Mouse (Mus musculus) limb, embryonic 12.5 days (tissue): ENCODE data around the gene Commd7. TPM values are rescaled to one million over a fixed set of nuclear protein-coding genes. Genes with fewer than 3 reads are reported as not detected.
A peak's percentile ranks its signal among the peaks of the same experiment; 100 is the strongest.

Experiments
- ATAC-seq: fragments of 200-750 bp; cut with Nextera tagmentation; 2 replicates; pipeline ENCODE4 v1.8.0; 2017; ENCODE audit warnings: low read depth, moderate TSS enrichment; ENCODE audit not compliant: insufficient number of reproducible peaks, insufficient read depth, low FRiP score, low TSS enrichment
- H3K27ac ChIP-seq: fragments of 300-500 bp; sonication (generic); 2 replicates; pipeline ENCODE4 v1.5.1; 2016; ENCODE audit warnings: mild to moderate bottlenecking, moderate library complexity
- H3K27me3 ChIP-seq: fragments of 300-500 bp; sonication (generic); 2 replicates; pipeline ENCODE4 v1.6.1; 2016; ENCODE audit warnings: mild to moderate bottlenecking, moderate library complexity
- H3K36me3 ChIP-seq: fragments of 300-500 bp; sonication (generic); 2 replicates; pipeline ENCODE4 v1.6.1; 2016; ENCODE audit warnings: mild to moderate bottlenecking, moderate library complexity
- H3K4me1 ChIP-seq: fragments of 300-500 bp; sonication (generic); replicated peaks from 2 replicates; pipeline ENCODE4 v1.6.1; 2016
- H3K4me2 ChIP-seq: fragments of 300-500 bp; sonication (generic); 2 replicates; pipeline ENCODE4 v1.6.1; 2016; ENCODE audit warnings: mild to moderate bottlenecking, moderate library complexity
- H3K4me3 ChIP-seq: fragments of 300-500 bp; sonication (generic); replicated peaks from 2 replicates; pipeline ENCODE4 v1.5.1; 2016; ENCODE audit warnings: mild to moderate bottlenecking
- H3K9ac ChIP-seq: fragments of 300-500 bp; sonication (generic); replicated peaks from 2 replicates; pipeline ENCODE4 v1.6.1; 2016; ENCODE audit warnings: mild to moderate bottlenecking, moderate library complexity
- H3K9me3 ChIP-seq: fragments of 300-500 bp; sonication (generic); 2 replicates; pipeline ENCODE4 v1.6.1; 2016; ENCODE audit warnings: mild to moderate bottlenecking, moderate library complexity
- WGBS: fragments of 180-500 bp; shearing (Covaris S2); methylation state at CpG from one replicate; pipeline ENCODE4 v1.1.7; 2016; 5-methylcytosine and 5-hydroxymethylcytosine counted together
- polyA plus RNA-seq: library from polyadenylated mRNA; unstranded; fragments of >200 nt; fragmentation: Nextera tagmentation; extraction: Ambion mirVana; gene quantifications from 2 replicates; pipeline ENCODE4 v1.2.1, GENCODE M21; 2016

Commd7 gene
- polyA plus RNA-seq, 1 experiment from 2014 or later: 70.3 TPM

DNA sequence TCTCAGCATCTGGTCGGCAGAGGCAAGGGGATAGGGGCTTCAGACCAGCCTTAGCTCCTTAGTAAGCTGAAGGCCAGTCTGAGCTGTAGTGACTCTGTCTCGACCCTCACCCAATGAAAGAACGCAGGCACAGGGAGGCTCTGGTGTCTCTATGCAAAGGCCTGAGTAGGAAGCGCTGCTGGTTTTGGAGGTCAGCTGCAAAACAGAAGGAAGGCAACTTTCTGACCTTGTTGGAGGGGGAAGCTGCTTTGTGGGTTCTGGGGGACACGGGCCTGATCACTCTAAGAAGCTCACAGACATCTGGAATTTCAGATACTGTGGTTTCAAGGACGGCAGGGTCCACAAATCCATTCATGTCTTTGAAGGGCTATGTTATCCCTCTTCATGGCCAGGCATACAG lies 46.6 kb downstream of the Commd7 start:
- ATAC-seq: no peak
- H3K4me2 ChIP-seq: peak overlapping the region; percentile 48
- no peak overlapping the region for H3K27ac ChIP-seq

GRCm38 (mm10) chr2:153584396-153584795 lies 48.2 kb downstream of the Commd7 start:
- no peak overlapping the region for H3K4me3 ChIP-seq
- no peak overlapping the region for H3K4me2 ChIP-seq
- no peaks in the 10 kb centered on the region for H3K36me3 ChIP-seq
- H3K9ac ChIP-seq: no peak overlapping the region
- no peaks in the 10 kb centered on the region for H3K9me3 ChIP-seq
- H3K4me1 ChIP-seq: peaks cover 12% of the 10 kb centered on the region
- WGBS: 70% methylated on average over 4 of the region's 4 CpGs
- H3K27ac ChIP-seq: no peak overlapping the region
- ATAC-seq: no peak
- H3K27me3 ChIP-seq: 0 out of 2 replicates have a peak, but pooled peaks cover 3% of the 10 kb centered on the region

More for the DNA sequence above, 46.6 kb downstream of the Commd7 start:
- 0 out of 2 replicates have a peak, but pooled peaks cover 3% of the 10 kb centered on the region for H3K27me3 ChIP-seq
- H3K4me1 ChIP-seq: peaks cover 12% of the 10 kb centered on the region
- H3K4me3 ChIP-seq: no peak overlapping the region
- no peaks in the 10 kb centered on the region for H3K9me3 ChIP-seq
- WGBS: 75% methylated on average over 6 of the region's 6 CpGs
- no peaks in the 10 kb centered on the region for H3K36me3 ChIP-seq
- no peak overlapping the region for H3K9ac ChIP-seq

DNA sequence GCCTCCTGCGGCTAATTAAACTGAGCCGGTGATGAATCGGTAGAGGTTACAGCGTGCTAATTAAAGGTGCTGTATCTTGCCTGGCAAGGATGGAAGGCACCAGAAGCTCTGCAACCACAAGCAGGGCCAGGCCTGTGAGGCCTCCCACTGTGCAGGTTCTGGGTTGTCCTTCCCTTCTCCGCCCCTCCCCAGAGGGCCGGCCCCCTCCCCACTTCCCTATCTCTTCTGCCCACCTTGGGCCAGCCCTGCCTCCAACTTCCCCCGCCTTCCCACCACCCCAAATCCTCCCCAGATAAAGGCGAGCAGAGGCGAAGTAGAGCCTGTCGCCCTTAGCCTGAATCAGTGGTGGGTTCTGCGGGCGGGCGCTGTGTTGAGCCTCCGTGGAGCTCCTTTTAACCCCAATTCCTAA lies 48.9 kb downstream of the Commd7 start:
- H3K27ac ChIP-seq: no peak overlapping the region
- no peaks in the 10 kb centered on the region for H3K9me3 ChIP-seq
- WGBS: 32% methylated on average over 13 of the region's 14 CpGs
- H3K27me3 ChIP-seq: 0 out of 2 replicates have a peak, but pooled peaks cover 3% of the 10 kb centered on the region
- H3K9ac ChIP-seq: no peak overlapping the region
- no peak for ATAC-seq
- H3K4me2 ChIP-seq: no peak overlapping the region
- no peaks in the 10 kb centered on the region for H3K36me3 ChIP-seq
- H3K4me1 ChIP-seq: peaks cover 12% of the 10 kb centered on the region
- H3K4me3 ChIP-seq: no peak overlapping the region

- Histone ChIP-seq H3K9ac (no peak overlapping the region), H3K9me3 (no peaks in the 10 kb centered on the region), H3K27me3 (0 out of 2 replicates have a peak, but pooled peaks cover 3% of the 10 kb centered on the region), H3K4me3 (no peak overlapping the region), H3K36me3 (no peaks in the 10 kb centered on the region), H3K27ac (no peak overlapping the region), H3K4me2 (no peak overlapping the region), H3K4me1 (peaks cover 12% of the 10 kb centered on the region)
- WGBS: 50% methylated on average over 15 of the region's 15 CpGs
- ATAC-seq: no peak
Observed at GRCm38 (mm10) chr2:153582876-153583585, 49.5 kb downstream of the Commd7 start.

DNA sequence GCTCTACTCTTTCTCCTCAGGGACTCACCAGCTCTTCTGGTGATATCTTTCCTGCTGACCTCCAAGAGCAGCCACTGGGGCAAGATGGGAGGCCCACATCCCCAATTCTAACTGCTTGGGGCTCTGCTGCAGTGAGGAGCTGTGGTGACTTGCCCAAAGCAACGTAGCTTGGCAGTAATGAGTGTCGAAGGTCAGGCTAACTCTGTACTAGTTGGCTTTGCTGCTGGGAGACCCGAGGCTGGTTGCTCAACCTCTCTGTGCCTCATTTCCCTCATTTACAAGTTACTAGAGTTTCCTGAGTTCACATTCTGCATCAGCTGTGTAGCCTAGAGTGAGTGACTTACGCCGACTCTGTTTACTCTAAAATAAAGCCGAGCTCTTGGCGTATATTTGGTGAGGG lies 51.2 kb downstream of the Commd7 start:
- Histone ChIP-seq H3K4me2 (no peak overlapping the region), H3K36me3 (no peaks in the 10 kb centered on the region), H3K27me3 (0 out of 2 replicates have a peak, but pooled peaks cover 3% of the 10 kb centered on the region), H3K4me3 (no peak overlapping the region), H3K27ac (no peak overlapping the region), H3K4me1 (peaks cover 12% of the 10 kb centered on the region), H3K9ac (no peak overlapping the region), H3K9me3 (no peaks in the 10 kb centered on the region)
- 81% methylated on average over 7 of the region's 7 CpGs for WGBS
- ATAC-seq: no peak

- Histone ChIP-seq H3K27ac (no peak overlapping the region), H3K36me3 (no peaks in the 10 kb centered on the region)
- ATAC-seq: no peak
Observed at GRCm38 (mm10) chr2:153580458-153580985, 52.1 kb downstream of the Commd7 start.

GRCm38 (mm10) chr2:153580042-153580441 lies 52.5 kb downstream of the Commd7 start:
- ATAC-seq: no peak
- Histone ChIP-seq H3K9me3 (no peaks in the 10 kb centered on the region), H3K4me3 (no peak overlapping the region), H3K27me3 (0 out of 2 replicates have a peak, but pooled peaks cover 3% of the 10 kb centered on the region), H3K4me2 (no peak overlapping the region), H3K27ac (no peak overlapping the region), H3K4me1 (peaks cover 14% of the 10 kb centered on the region), H3K36me3 (no peaks in the 10 kb centered on the region), H3K9ac (no peak overlapping the region)
- 85% methylated on average over 3 of the region's 3 CpGs for WGBS

More at GRCm38 (mm10) chr2:153580458-153580985, 52.1 kb downstream of the Commd7 start:
- H3K9me3 ChIP-seq: no peaks in the 10 kb centered on the region
- H3K4me1 ChIP-seq: peaks cover 10% of the 10 kb centered on the region
- no peak overlapping the region for H3K9ac ChIP-seq
- H3K4me2 ChIP-seq: no peak overlapping the region
- 0 out of 2 replicates have a peak, but pooled peaks cover 3% of the 10 kb centered on the region for H3K27me3 ChIP-seq
- 77% methylated on average over 4 of the region's 4 CpGs for WGBS
- H3K4me3 ChIP-seq: no peak overlapping the region

- WGBS: 59% methylated on average over 4 of the region's 4 CpGs
- no peaks in the 10 kb centered on the region for H3K36me3 ChIP-seq
- H3K4me1 ChIP-seq: peaks cover 4% of the 10 kb centered on the region; the same call in 1 of the 2 replicates
- H3K4me3 ChIP-seq: no peak overlapping the region
- ATAC-seq: no peak
- no peaks in the 10 kb centered on the region for H3K27me3 ChIP-seq
- no peak overlapping the region for H3K9ac ChIP-seq
- H3K27ac ChIP-seq: no peak overlapping the region
- H3K4me2 ChIP-seq: no peak overlapping the region
- H3K9me3 ChIP-seq: no peaks in the 10 kb centered on the region
Observed at GRCm38 (mm10) chr2:153577122-153577521, 55.5 kb downstream of the Commd7 start.

DNA sequence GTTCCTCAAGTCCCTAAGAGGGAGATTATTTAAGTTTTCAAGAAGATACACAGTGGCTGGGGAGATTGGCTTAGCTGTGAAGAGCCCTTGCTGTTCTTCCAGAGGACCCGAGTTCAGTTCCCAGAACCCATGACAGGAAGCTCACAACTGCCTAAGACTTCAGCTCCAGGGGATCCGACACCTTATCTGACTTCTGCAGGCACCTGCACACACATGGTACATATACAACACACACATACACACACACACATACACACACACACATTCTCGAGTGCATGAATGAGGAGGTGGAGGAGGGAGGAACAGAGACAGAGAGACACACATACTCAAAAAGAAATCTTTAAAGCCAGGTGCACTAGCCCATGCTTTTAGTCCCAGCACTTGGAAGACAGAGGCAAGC lies 56.4 kb downstream of the Commd7 start:
- H3K27me3 ChIP-seq: no peaks in the 10 kb centered on the region

DNA sequence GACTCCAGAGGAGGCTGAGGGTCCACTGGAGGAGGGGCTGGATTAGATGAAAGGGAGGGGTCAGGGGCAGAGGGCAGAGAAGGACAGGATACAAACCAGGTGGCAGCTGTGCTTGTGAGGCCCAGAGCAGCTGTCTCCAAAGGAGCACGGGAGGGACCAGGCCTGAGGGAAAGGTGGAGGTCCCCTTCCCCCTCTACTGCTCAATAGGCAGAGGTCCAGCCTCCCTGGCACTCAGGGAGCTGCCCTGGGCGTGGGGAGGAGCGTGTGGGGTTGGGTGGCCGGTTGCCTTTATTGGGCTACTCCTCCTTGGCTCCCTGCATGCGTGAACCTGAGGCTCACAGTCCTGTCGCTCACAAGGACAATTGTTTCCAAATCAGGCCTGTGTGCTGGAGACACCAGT lies 57.0 kb downstream of the Commd7 start:
- Histone ChIP-seq H3K4me1 (peaks cover 4% of the 10 kb centered on the region; the same call in 1 of the 2 replicates), H3K36me3 (no peaks in the 10 kb centered on the region), H3K9ac (no peak overlapping the region), H3K27ac (no peak overlapping the region), H3K9me3 (no peaks in the 10 kb centered on the region), H3K27me3 (no peaks in the 10 kb centered on the region), H3K4me3 (no peak overlapping the region), H3K4me2 (no peak overlapping the region)
- no peak for ATAC-seq
- 36% methylated on average over 6 of the region's 6 CpGs for WGBS

More for the DNA sequence above, 56.4 kb downstream of the Commd7 start:
- H3K4me1 ChIP-seq: peaks cover 4% of the 10 kb centered on the region; the same call in 1 of the 2 replicates
- no peaks in the 10 kb centered on the region for H3K9me3 ChIP-seq
- no peak for ATAC-seq
- H3K9ac ChIP-seq: no peak overlapping the region
- H3K36me3 ChIP-seq: no peaks in the 10 kb centered on the region
- no peak overlapping the region for H3K4me2 ChIP-seq
- WGBS: 81% methylated on average over 3 of the region's 3 CpGs
- no peak overlapping the region for H3K27ac ChIP-seq
- H3K4me3 ChIP-seq: no peak overlapping the region

DNA sequence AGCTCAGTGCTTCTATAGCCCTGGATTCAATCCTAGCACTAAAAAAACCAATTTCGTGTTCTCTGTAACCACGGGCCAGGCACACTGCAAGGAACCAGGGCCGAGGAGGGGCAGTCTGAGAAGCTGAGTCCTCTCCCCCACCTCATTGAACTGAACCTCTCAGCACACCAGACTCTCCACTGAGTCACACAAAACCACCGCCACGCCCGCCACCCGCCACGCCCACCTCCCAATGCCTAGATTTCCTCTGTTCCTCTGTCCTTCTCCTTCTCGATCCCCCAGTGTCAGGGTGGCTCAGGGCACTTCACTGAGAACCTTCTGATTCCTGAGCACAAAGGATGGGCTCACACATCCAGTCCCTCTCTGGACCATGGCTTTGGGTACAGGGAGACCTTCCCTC lies 59.5 kb downstream of the Commd7 start:
- Histone ChIP-seq H3K27me3 (no peaks in the 10 kb centered on the region), H3K27ac (no peak overlapping the region), H3K36me3 (no peaks in the 10 kb centered on the region), H3K9ac (no peak overlapping the region), H3K4me1 (peaks cover 4% of the 10 kb centered on the region; the same call in 1 of the 2 replicates), H3K4me2 (no peak overlapping the region), H3K4me3 (no peak overlapping the region), H3K9me3 (no peaks in the 10 kb centered on the region)
- WGBS: 87% methylated on average over 9 of the region's 9 CpGs
- ATAC-seq: no peak
